Mouse (Mus musculus) intestine, embryonic 14.5 days (tissue): ENCODE data around the gene Gpr1. TPM values are rescaled to one million over a fixed set of nuclear protein-coding genes. Genes with fewer than 3 reads are reported as not detected.
"Not testable (repeated sequence)": the region's sequence is repeated elsewhere in the genome, so short reads cannot be mapped to it uniquely, and the experiment has no call there.

Source experiments
- ATAC-seq: fragments of 200-750 bp; cut with Nextera tagmentation; replicated peaks from 2 replicates; pipeline ENCODE4 v1.8.0; 2017; ENCODE audit warnings: low read depth, moderate number of reproducible peaks, moderate TSS enrichment, moderate library complexity; ENCODE audit not compliant: low FRiP score, low TSS enrichment
- DNase-seq: peaks from one replicate; pipeline ENCODE4 v3.0.0-alpha.2; 2018; ENCODE audit warnings: low spot score
- H3K27ac ChIP-seq: fragments of 300-500 bp; sonication (generic); 2 replicates; pipeline ENCODE4 v1.5.1; 2014; ENCODE audit warnings: low read depth, mild to moderate bottlenecking, control low read depth
- H3K27me3 ChIP-seq: fragments of 300-500 bp; sonication (generic); replicated peaks from 2 replicates; pipeline ENCODE4 v1.6.1; 2014; ENCODE audit warnings: low read length, control low read depth; ENCODE audit not compliant: control insufficient read depth, insufficient read depth
- H3K36me3 ChIP-seq: fragments of 300-500 bp; sonication (generic); 2 replicates; pipeline ENCODE4 v1.6.1; 2014; ENCODE audit warnings: low read length, control low read depth; ENCODE audit not compliant: control insufficient read depth, insufficient read depth
- H3K4me1 ChIP-seq: fragments of 300-500 bp; sonication (generic); replicated peaks from 2 replicates; pipeline ENCODE4 v1.6.1; 2014; ENCODE audit warnings: low read length, control low read depth, mixed read lengths; ENCODE audit not compliant: control insufficient read depth, insufficient read depth
- H3K4me2 ChIP-seq: fragments of 300-500 bp; sonication (generic); 2 replicates; pipeline ENCODE4 v1.6.1; 2014; ENCODE audit warnings: low read length
- H3K4me3 ChIP-seq: fragments of 300-500 bp; sonication (generic); 2 replicates; pipeline ENCODE4 v1.5.1; 2014; ENCODE audit warnings: low read depth, low read length, control low read depth, mixed read lengths
- H3K9ac ChIP-seq: fragments of 300-500 bp; sonication (generic); 2 replicates; pipeline ENCODE4 v1.6.1; 2014; ENCODE audit warnings: mild to moderate bottlenecking, low read length
- H3K9me3 ChIP-seq: fragments of 300-500 bp; sonication (generic); 2 replicates; pipeline ENCODE4 v1.6.1; 2016; ENCODE audit warnings: low read length, control low read depth; ENCODE audit not compliant: control insufficient read depth
- WGBS: fragments of 180-500 bp; shearing (Covaris S2); extraction: QIAGEN DNeasy Blood & Tissue Kit; methylation state at CpG from one replicate; pipeline ENCODE4 v1.1.7; 2014; 5-methylcytosine and 5-hydroxymethylcytosine counted together
- polyA plus RNA-seq: library from polyadenylated mRNA; unstranded; fragments of >200 nt; fragmentation: Nextera tagmentation; extraction: Ambion mirVana; gene quantifications from 2 replicates; pipeline ENCODE4 v1.2.1, GENCODE M21; 2014

Gpr1 gene
- polyA plus RNA-seq, 1 experiment from 2014 or later: not detected

GRCm38 (mm10) chr1:63195848-63196512, 18.4 kb downstream of the Gpr1 start:
- Histone ChIP-seq H3K4me3 (no peak overlapping the region), H3K4me2 (no peak overlapping the region), H3K27ac (no peak overlapping the region), H3K9me3 (peaks cover 8% of the 10 kb centered on the region; the same call in 1 of the 2 replicates), H3K9ac (no peak overlapping the region), H3K4me1 (no peaks in the 10 kb centered on the region), H3K27me3 (no peaks in the 10 kb centered on the region), H3K36me3 (no peaks in the 10 kb centered on the region)
- DNase-seq: no peak
- 38% methylated on average over 5 of the region's 5 CpGs for WGBS
- ATAC-seq: no peak

DNA sequence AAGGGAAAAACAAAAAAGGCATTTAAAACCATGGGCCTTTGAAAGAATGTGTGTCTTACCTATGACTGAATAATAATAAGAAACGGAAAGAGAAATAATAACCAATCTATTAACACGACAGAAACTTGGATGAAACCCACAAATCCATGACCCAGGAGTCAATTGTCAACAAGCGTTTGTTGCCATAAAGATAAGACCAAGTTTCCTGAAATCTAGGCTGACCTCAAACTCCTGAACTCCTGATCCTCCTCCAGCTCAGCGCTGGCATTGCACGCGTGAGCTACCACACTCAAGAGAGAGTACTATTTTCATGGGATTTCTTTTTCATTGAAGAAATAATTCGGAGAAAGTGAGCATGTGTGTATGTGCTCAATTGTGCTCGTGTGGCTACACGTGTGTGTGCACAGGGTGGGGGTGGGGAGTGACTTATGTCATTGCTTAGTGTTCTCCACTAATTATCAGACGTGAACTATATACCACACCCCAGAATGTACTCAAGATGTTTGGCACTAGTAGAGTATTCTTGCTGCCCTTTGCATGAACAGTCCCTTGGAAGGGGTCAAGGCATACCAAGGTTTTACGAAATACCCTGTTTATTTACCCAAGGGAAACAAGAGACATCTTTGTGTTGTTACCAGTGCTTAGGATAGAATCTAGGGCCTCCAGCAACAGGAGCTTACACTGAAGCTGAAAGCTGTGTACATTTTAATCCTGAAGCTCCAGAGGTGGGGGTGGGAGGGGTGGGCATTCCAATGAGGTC, 21.9 kb downstream of the Gpr1 start:
- no peaks in the 10 kb centered on the region for H3K4me1 ChIP-seq
- ATAC-seq (no peak), DNase-seq (no peak)
- H3K36me3 ChIP-seq: no peaks in the 10 kb centered on the region
- 72% methylated on average over 11 of the region's 11 CpGs for WGBS
- no peak overlapping the region for H3K4me3 ChIP-seq
- H3K9ac ChIP-seq: no peak overlapping the region
- H3K27me3 ChIP-seq: no peaks in the 10 kb centered on the region
- H3K4me2 ChIP-seq: no peak overlapping the region
- no peak overlapping the region for H3K27ac ChIP-seq
- no peaks in the 10 kb centered on the region for H3K9me3 ChIP-seq

- Histone ChIP-seq H3K27me3 (no peaks in the 10 kb centered on the region), H3K27ac (no peak overlapping the region), H3K9ac (no peak overlapping the region), H3K36me3 (no peaks in the 10 kb centered on the region), H3K4me3 (no peak overlapping the region), H3K4me1 (no peaks in the 10 kb centered on the region), H3K9me3 (no peaks in the 10 kb centered on the region), H3K4me2 (no peak overlapping the region)
- WGBS: 61% methylated on average over 8 of the region's 8 CpGs
- DNase-seq (no peak), ATAC-seq (no peak)
These were observed 23.5 kb downstream of the Gpr1 start for GRCm38 (mm10) chr1:63190851-63191250.

GRCm38 (mm10) chr1:63188536-63188935, 25.8 kb downstream of the Gpr1 start:
- Histone ChIP-seq H3K4me3 (no peak overlapping the region), H3K4me1 (no peaks in the 10 kb centered on the region), H3K27me3 (no peaks in the 10 kb centered on the region), H3K9me3 (no peaks in the 10 kb centered on the region), H3K27ac (no peak overlapping the region), H3K4me2 (no peak overlapping the region), H3K9ac (no peak overlapping the region), H3K36me3 (no peaks in the 10 kb centered on the region)
- 91% methylated on average over 3 of the region's 3 CpGs for WGBS
- DNase-seq: no peak
- ATAC-seq: no peak

DNA sequence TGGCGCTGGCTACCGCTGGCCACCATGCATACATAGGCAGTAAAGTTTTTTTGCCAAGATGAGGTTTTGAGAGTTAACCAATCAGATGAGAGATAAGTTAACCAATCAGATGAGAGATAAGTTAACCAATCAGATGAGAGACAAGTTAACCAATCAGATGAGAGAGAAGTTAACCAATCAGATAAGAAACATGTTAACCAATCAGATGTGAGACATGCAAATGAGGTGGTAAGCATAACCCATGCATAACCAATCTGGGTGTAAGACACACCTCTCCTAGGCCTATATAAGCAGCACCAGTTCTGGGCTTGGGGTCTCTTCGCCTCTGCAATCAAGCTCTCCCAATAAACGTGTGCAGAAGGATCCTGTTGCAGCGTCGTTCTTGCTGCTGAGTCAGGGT, 28.9 kb downstream of the Gpr1 start:
- not testable (repeated sequence) for H3K9ac ChIP-seq, H3K4me2 ChIP-seq, H3K27me3 ChIP-seq, H3K27ac ChIP-seq, ATAC-seq, H3K9me3 ChIP-seq, H3K36me3 ChIP-seq, H3K4me1 ChIP-seq, DNase-seq, H3K4me3 ChIP-seq
- 93% methylated on average over 6 of the region's 6 CpGs for WGBS

- peak; percentile 81 for DNase-seq
- no peak overlapping the region for H3K9ac ChIP-seq
- ATAC-seq: no peak
- no peaks in the 10 kb centered on the region for H3K27me3 ChIP-seq
- H3K4me2 ChIP-seq: no peak overlapping the region
- H3K4me3 ChIP-seq: no peak overlapping the region
- peaks cover 29% of the 10 kb centered on the region for H3K36me3 ChIP-seq
- H3K4me1 ChIP-seq: peaks cover 9% of the 10 kb centered on the region
- no peaks in the 10 kb centered on the region for H3K9me3 ChIP-seq
- WGBS: 58% methylated on average over 10 of the region's 10 CpGs
- H3K27ac ChIP-seq: no peak overlapping the region
These were observed 31.6 kb downstream of the Gpr1 start for GRCm38 (mm10) chr1:63182636-63183270.

DNA sequence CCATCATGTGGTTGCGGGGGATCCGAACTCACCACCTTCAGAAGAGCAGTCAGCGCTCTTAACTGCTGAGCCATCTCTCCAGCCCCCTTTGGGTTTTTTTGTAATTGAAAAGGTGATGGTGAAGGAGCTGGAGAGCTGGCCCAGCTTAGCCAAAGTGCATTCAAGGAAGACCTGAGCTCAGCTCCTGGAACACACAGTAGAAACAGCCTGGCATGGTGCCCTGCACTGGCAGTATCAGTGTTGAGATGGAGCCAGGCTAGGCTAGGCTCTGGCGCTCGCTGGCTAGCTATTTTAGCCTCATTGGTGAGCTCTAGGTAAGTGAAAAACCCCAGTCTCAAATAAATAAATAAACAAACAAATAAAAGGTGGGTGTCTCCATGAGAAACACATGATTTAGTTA, 32.1 kb downstream of the Gpr1 start:
- ATAC-seq (no peak), DNase-seq (no peak)
- Histone ChIP-seq H3K4me3 (no peak overlapping the region), H3K4me2 (no peak overlapping the region), H3K9me3 (no peaks in the 10 kb centered on the region), H3K27ac (no peak overlapping the region), H3K4me1 (peaks cover 11% of the 10 kb centered on the region), H3K27me3 (no peaks in the 10 kb centered on the region), H3K36me3 (peaks cover 29% of the 10 kb centered on the region), H3K9ac (no peak overlapping the region)
- WGBS: 85% methylated on average over 5 of the region's 5 CpGs

- 93% methylated on average over 1 of the region's 1 CpGs for WGBS
- DNase-seq (no peak), ATAC-seq (peak; percentile 5; the same call in 1 of the 2 replicates)
- Histone ChIP-seq H3K9me3 (no peaks in the 10 kb centered on the region), H3K27ac (no peak overlapping the region), H3K4me2 (no peak overlapping the region), H3K9ac (no peak overlapping the region), H3K27me3 (no peaks in the 10 kb centered on the region), H3K36me3 (peaks cover 29% of the 10 kb centered on the region), H3K4me1 (peaks cover 11% of the 10 kb centered on the region), H3K4me3 (no peak overlapping the region)
These were observed 32.9 kb downstream of the Gpr1 start for GRCm38 (mm10) chr1:63181480-63181879.
